Mouse (Mus musculus) embryonic facial prominence, embryonic 13.5 days (tissue): ENCODE measurements at regions not wholly inside any gene's neighbourhood (a gene's known extent, or its start where the extent isn't known, plus 50 kb on each side); places are given as distances from the start of the nearest gene placed in this dataset.

Experiments used
- ATAC-seq: fragments of 200-750 bp; cut with Nextera tagmentation; 2 replicates; pipeline ENCODE4 v1.8.0; 2017; ENCODE audit warnings: low read depth; ENCODE audit not compliant: insufficient number of reproducible peaks, insufficient read depth, low FRiP score, low TSS enrichment
- H3K27ac ChIP-seq: fragments of 300-500 bp; sonication (generic); 2 replicates; pipeline ENCODE4 v1.5.1; 2015; ENCODE audit warnings: moderate library complexity, mild to moderate bottlenecking, inconsistent platforms
- H3K27me3 ChIP-seq: fragments of 300-500 bp; sonication (generic); 2 replicates; pipeline ENCODE4 v1.6.1; 2015; ENCODE audit warnings: mild to moderate bottlenecking, inconsistent platforms
- H3K36me3 ChIP-seq: fragments of 300-500 bp; sonication (generic); 2 replicates; pipeline ENCODE4 v1.6.1; 2015; ENCODE audit warnings: mild to moderate bottlenecking, inconsistent platforms
- H3K4me1 ChIP-seq: fragments of 300-500 bp; sonication (generic); 2 replicates; pipeline ENCODE4 v1.6.1; 2015; ENCODE audit warnings: inconsistent platforms
- H3K4me2 ChIP-seq: fragments of 300-500 bp; sonication (generic); 2 replicates; pipeline ENCODE4 v1.6.1; 2015; ENCODE audit warnings: moderate library complexity, mild to moderate bottlenecking, inconsistent platforms
- H3K4me3 ChIP-seq: fragments of 300-500 bp; sonication (generic); 2 replicates; pipeline ENCODE4 v1.5.1; 2015; ENCODE audit warnings: mild to moderate bottlenecking, inconsistent platforms
- H3K9ac ChIP-seq: fragments of 300-500 bp; sonication (generic); 2 replicates; pipeline ENCODE4 v1.6.1; 2015; ENCODE audit warnings: mild to moderate bottlenecking, inconsistent platforms
- H3K9me3 ChIP-seq: fragments of 300-500 bp; sonication (generic); 2 replicates; pipeline ENCODE4 v1.6.1; 2016; ENCODE audit warnings: inconsistent platforms
- WGBS: fragments of 180-500 bp; shearing (Covaris S2); methylation state at CpG from one replicate; pipeline ENCODE4 v1.1.7; 2015; ENCODE audit warnings: mixed read lengths; 5-methylcytosine and 5-hydroxymethylcytosine counted together

DNA sequence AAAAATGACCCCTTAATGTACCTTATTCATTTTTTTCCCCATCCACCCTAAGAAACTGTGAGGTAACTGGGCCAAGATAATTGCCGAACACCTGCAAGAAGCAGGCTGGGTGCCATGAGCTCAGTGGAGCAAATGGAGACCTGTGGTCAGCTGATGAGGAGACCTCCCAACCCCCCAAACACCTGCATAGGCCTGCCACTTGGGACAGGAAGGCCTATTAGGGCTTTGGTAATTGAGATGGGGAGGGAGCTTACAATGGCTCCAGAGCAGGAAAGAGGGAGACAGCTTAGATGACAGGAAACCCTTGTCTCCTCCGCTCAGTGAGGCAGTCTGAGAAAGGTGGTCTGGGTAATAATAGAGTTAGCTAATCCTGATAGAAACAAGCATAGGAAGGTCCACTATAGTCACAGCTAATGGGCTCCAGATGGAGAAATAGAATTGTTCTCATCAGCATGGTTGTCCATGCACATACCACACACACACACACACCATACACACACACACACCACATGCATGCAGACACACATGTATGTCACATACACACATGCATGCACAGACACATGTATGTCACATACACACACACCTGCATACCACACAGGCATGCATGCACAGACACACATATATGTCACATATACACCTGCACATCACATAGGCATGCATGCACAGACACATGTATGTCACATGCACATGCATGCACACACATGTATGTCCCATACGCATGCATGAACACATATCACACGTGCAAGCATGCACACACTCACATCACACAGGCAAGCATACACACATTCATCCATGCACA lies 270.2 kb upstream of the Habp2 start:
- H3K36me3 ChIP-seq: no peaks in the 10 kb centered on the region
- peak overlapping the region; percentile 35; the same call in 1 of the 2 replicates for H3K27ac ChIP-seq
- no peak overlapping the region for H3K9ac ChIP-seq
- H3K4me2 ChIP-seq: no peak overlapping the region
- peaks cover 10% of the 10 kb centered on the region for H3K27me3 ChIP-seq
- WGBS: 78% methylated on average over 4 of the region's 4 CpGs
- H3K4me1 ChIP-seq: peaks cover 42% of the 10 kb centered on the region
- H3K9me3 ChIP-seq: no peaks in the 10 kb centered on the region
- ATAC-seq: no peak
- no peak overlapping the region for H3K4me3 ChIP-seq

DNA sequence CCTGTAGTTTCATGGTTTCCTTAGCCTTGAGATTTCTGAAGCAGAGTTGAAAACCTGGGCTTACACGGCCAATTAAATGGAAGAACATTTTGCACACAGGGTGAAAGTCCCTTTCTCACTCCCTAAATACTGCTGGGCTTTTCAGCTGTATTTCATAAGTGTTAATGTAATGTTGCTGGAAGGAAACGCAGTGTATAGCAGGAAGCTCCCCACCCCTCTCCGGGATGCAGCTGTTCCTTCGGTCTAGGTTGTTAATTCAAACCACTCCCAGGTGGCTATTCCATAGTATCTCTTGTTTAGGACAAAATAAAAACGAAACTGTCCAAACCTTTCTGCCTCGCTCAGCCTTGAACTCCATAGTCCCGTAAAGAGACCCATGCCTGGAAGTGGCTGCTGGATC lies 269.4 kb upstream of the Habp2 start:
- WGBS: 29% methylated on average over 7 of the region's 7 CpGs
- H3K4me2 ChIP-seq: no peak overlapping the region
- ATAC-seq: no peak
- peaks cover 49% of the 10 kb centered on the region for H3K4me1 ChIP-seq
- no peak overlapping the region for H3K4me3 ChIP-seq
- no peak overlapping the region for H3K9ac ChIP-seq
- no peaks in the 10 kb centered on the region for H3K36me3 ChIP-seq
- H3K9me3 ChIP-seq: no peaks in the 10 kb centered on the region
- H3K27ac ChIP-seq: 0 out of 2 replicates have a peak overlapping the region, but pooled peaks have one; percentile 35
- peaks cover 10% of the 10 kb centered on the region for H3K27me3 ChIP-seq

DNA sequence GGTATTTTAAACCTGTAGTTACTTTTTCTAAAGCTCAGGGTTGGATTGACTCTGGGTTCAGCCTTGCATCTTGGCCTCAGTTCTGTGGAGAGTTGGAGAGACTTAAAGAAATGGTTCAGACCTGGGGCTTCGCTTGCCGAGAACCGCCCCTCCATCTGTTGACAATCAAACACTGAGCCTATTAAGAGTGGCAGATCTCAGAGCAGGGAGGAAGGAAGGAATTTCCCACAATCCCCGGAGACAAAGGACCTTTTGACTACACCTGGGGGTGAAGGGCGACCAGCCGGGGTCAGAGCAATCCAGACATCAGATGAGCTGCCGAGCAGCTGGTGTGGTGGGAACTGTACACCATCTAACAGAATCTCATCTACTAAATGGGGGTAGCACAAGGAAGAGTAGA lies 267.8 kb upstream of the Habp2 start:
- Histone ChIP-seq H3K4me1 (peaks cover 58% of the 10 kb centered on the region), H3K4me3 (no peak overlapping the region), H3K27ac (peak overlapping the region; percentile 55), H3K9me3 (no peaks in the 10 kb centered on the region), H3K27me3 (peaks cover 10% of the 10 kb centered on the region), H3K4me2 (no peak overlapping the region), H3K9ac (no peak overlapping the region), H3K36me3 (no peaks in the 10 kb centered on the region)
- 14% methylated on average over 7 of the region's 7 CpGs for WGBS
- no peak for ATAC-seq

DNA sequence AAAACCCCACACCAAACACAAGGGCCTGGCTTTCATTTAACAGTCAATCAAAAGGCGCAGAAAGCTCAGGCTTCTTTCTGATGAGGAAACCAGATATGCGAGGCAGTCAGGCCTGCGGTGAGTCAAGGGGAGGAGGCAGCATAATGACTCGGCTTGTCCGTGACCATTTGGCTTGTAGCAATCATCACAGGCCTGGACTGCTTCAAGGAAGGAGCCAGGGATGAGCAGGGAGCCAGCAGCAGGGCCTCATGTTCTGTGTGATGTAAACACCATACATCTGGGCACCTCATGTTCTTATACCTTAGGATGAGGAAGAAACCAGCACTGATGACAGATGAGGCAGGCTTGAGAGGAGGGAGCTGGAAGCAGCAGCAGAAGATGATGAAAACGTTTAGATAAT lies 264.6 kb upstream of the Habp2 start:
- Histone ChIP-seq H3K9ac (no peak overlapping the region), H3K36me3 (no peaks in the 10 kb centered on the region), H3K4me1 (peaks cover 45% of the 10 kb centered on the region), H3K27ac (peak overlapping the region; percentile 77), H3K9me3 (0 out of 2 replicates have a peak, but pooled peaks cover 6% of the 10 kb centered on the region), H3K4me3 (no peak overlapping the region), H3K27me3 (0 out of 2 replicates have a peak, but pooled peaks cover 3% of the 10 kb centered on the region), H3K4me2 (no peak overlapping the region)
- WGBS: 13% methylated on average over 6 of the region's 6 CpGs
- ATAC-seq: peak; percentile 46; the same call in 1 of the 2 replicates

DNA sequence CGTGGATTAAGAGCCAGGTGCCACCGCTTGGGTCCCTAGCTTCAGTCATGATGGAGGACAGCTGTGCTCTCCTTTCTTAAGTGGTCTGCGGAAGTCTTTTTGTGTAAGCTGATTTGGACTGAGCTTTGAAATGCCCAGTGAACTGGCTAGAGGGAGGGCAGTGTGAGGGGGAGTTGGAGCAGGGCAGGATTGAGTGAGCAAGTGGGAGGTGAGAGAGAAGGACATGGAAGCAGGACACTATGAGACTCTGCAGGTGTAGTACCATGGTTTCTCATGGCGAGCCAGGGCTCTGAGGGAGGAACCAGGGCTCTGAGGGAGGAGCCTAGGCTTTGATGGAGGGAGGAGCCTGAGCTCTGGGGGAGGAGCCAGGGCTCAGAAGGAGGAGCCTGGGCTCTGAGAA lies 262.3 kb upstream of the Habp2 start:
- 86% methylated on average over 4 of the region's 4 CpGs for WGBS
- Histone ChIP-seq H3K4me2 (no peak overlapping the region), H3K27ac (no peak overlapping the region), H3K9me3 (0 out of 2 replicates have a peak, but pooled peaks cover 6% of the 10 kb centered on the region), H3K4me3 (no peak overlapping the region), H3K36me3 (no peaks in the 10 kb centered on the region), H3K4me1 (peaks cover 32% of the 10 kb centered on the region), H3K27me3 (0 out of 2 replicates have a peak, but pooled peaks cover 3% of the 10 kb centered on the region), H3K9ac (no peak overlapping the region)
- no peak for ATAC-seq

DNA sequence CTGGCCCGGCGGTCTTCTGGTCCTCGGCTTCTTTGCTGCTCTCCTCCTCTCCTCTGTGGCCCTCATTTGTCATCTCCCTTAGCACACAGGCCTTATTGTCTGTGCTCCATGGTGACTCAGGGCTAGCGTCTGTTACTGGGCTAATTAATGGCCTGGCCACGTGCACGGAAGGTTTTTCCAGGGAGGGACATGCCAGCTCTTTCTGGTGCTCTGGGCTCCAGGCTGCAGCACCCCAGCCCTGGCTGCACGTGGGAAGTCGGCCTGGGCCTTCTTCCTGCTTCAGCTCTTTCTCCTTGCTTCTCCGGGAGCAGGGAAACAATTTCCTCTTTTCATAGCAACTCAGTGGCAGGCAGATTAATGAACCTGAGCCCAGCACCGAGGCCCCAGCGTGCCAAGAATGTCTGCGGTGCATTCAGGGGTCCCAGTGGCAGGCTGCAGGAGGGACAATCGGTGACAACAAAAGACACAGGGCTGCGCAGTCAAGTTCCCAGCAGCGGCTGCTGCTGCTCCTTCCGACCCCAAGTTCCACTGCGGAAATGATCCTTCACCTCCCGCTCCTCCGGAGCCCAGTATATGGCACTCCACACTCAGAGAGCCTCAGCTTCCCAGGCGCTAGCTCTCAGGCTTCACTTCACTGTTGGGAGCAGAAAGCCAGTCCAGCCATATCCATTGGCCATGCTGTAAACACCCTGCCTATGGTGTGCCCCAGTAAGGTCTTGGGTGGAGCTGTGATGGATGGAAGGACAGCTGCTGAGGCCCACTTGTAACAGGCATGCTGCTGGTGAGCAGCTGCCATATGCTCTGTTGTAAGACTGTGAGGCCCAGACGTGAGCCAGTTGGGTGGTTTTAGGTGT lies 257.3 kb upstream of the Habp2 start:
- Histone ChIP-seq H3K4me1 (peaks cover 25% of the 10 kb centered on the region), H3K27ac (peak overlapping the region; percentile 80), H3K9me3 (0 out of 2 replicates have a peak, but pooled peaks cover 6% of the 10 kb centered on the region), H3K9ac (peak overlapping the region; percentile 40; the same call in 1 of the 2 replicates), H3K4me3 (no peak overlapping the region), H3K27me3 (no peaks in the 10 kb centered on the region), H3K36me3 (no peaks in the 10 kb centered on the region), H3K4me2 (no peak overlapping the region)
- ATAC-seq: no peak
- 29% methylated on average over 21 of the region's 21 CpGs for WGBS

DNA sequence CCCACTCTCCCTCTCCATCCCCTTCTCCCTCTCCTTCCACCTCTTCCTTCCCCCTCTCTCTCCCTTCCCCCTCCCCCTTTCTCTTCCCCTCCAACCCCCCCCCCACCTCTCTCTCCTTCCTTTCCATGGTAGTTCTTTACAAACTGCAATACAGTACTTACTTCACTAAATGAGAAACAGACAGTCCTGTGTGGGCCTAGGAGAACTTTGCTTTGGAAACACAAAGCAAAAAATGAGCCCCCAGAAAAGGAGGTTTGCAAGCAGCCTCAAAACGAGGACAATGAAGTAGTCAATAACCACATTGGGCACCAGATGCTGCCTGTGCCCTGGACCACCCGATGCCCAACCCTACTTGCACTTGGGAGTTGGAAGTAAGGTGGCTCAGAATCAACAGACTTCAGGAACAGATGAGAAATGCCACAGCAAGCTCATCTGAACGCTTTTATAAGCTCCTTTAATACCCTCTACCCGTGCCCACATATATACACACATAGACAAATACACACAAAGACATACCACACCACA lies 256.5 kb upstream of the Habp2 start:
- 30% methylated on average over 4 of the region's 4 CpGs for WGBS
- H3K9me3 ChIP-seq: 0 out of 2 replicates have a peak, but pooled peaks cover 6% of the 10 kb centered on the region
- no peak overlapping the region for H3K4me3 ChIP-seq
- no peaks in the 10 kb centered on the region for H3K27me3 ChIP-seq
- no peak for ATAC-seq
- H3K27ac ChIP-seq: peak overlapping the region; percentile 80
- H3K4me1 ChIP-seq: peaks cover 30% of the 10 kb centered on the region
- no peak overlapping the region for H3K4me2 ChIP-seq
- no peaks in the 10 kb centered on the region for H3K36me3 ChIP-seq
- H3K9ac ChIP-seq: no peak overlapping the region

DNA sequence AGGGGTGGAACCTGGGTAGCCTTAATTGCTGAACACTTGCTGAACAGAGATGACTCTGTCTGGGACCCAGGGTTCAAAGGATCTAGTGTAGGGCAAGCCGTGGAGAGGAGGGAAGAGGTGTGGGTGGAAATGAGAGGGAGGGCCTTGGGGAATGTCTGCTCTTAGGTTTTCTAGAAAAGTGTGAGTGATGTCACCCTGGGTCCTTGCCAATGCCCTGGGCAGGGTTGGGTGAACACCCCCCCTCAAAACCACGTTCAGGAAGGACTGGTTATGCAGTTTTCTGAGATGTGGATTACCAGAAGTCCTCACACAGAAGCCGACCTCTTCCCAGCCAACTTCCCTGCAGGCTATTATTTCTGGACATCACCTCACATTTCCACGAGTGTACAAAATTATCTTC lies 252.4 kb upstream of the Habp2 start:
- Histone ChIP-seq H3K9me3 (no peaks in the 10 kb centered on the region), H3K27me3 (no peaks in the 10 kb centered on the region), H3K4me2 (no peak overlapping the region), H3K4me1 (peaks cover 27% of the 10 kb centered on the region), H3K4me3 (no peak overlapping the region), H3K36me3 (no peaks in the 10 kb centered on the region), H3K27ac (no peak overlapping the region), H3K9ac (no peak overlapping the region)
- no peak for ATAC-seq
- 30% methylated on average over 4 of the region's 4 CpGs for WGBS

DNA sequence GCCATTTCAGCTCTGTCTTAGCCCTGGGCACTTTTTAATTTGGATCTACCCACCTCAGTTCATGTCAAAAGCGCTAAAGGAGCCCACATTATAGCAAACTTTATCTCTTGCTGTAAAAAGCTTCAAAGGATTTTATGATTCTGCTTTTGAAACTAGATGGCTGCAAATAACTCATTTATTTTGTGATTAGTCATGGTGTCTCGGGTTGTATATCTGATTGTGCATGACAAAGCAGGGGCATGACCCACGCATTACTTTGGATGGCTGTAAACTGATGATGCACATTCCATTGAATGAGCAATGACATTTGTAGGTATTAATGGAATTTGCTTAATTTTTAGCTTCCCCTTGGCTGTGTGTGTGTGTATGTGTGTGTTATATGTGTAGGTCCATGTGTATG lies 249.4 kb upstream of the Habp2 start:
- Histone ChIP-seq H3K4me3 (no peak overlapping the region), H3K36me3 (no peaks in the 10 kb centered on the region), H3K4me2 (no peak overlapping the region), H3K27me3 (no peaks in the 10 kb centered on the region), H3K27ac (no peak overlapping the region), H3K9me3 (no peaks in the 10 kb centered on the region), H3K9ac (no peak overlapping the region), H3K4me1 (peaks cover 18% of the 10 kb centered on the region)
- no peak for ATAC-seq
- WGBS: 64% methylated on average over 3 of the region's 3 CpGs

DNA sequence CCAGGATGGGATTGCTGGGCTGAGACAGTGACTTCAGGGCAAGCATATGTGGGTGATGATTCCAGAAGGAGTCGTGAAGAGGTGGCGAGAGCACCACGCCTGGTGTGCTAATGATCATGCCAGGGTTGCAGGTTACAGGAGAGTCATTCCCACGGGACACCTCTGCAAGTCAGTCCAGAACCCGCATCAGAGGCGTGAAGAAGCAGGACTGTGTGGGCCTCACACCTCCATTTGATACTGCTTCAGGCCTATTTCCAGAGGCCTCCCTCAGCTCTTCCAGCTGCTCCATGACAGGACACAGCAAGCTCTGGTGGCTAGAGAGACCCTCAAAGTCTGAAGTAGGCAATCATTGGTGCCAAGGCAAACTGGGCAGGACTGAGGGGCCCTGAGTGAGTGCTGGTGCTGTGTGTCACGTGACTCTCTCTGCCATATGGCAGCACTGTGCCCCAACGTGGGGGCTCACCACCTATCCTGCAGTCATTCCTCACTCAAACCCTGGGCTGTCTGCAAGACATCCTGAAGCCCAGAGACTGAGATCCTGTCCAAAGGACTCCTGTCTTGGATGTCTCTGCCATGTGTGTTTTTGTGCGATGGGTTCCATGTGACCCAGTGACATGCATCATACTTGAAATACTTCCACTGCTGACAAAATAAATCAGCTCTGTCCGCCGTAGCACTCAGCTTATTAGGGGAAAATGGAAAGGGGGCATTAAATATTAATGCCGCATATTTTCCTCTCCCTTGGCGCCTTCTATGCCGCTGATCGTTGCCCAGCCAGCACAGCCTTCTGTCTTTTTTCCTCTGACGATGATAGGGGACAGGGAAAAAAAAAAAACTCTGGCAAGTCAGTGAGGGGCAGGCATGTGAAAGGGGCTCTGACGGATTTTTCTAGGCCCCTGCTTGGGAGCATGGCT lies 247.6 kb upstream of the Habp2 start:
- H3K9ac ChIP-seq: no peak overlapping the region
- no peaks in the 10 kb centered on the region for H3K27me3 ChIP-seq
- H3K27ac ChIP-seq: no peak overlapping the region
- no peaks in the 10 kb centered on the region for H3K36me3 ChIP-seq
- ATAC-seq: no peak
- H3K4me1 ChIP-seq: peaks cover 16% of the 10 kb centered on the region
- H3K9me3 ChIP-seq: no peaks in the 10 kb centered on the region
- no peak overlapping the region for H3K4me3 ChIP-seq
- 71% methylated on average over 17 of the region's 17 CpGs for WGBS
- no peak overlapping the region for H3K4me2 ChIP-seq

DNA sequence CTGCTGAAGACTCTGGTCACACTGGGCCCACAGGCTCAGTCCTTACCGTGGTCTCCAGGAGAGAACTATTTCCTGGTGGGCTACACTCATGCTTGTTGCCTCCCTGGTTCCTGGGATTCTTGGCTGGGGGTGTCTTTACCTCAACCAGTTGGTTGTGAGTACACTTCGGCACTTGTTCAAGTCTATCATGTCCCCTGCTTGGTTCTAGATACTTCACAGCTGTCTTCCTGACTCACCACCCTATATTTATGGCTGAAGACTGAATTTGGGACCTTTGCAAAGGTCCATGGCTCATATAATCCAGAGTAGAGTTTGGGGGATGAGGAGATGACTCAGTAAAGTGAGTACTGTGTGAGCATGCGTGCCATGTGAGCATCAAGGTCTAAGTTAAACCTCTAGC lies 245.0 kb upstream of the Habp2 start:
- Histone ChIP-seq H3K9ac (no peak overlapping the region), H3K27ac (no peak overlapping the region), H3K9me3 (no peaks in the 10 kb centered on the region), H3K27me3 (0 out of 2 replicates have a peak, but pooled peaks cover 3% of the 10 kb centered on the region), H3K36me3 (no peaks in the 10 kb centered on the region), H3K4me2 (no peak overlapping the region), H3K4me3 (no peak overlapping the region), H3K4me1 (peaks cover 7% of the 10 kb centered on the region; the same call in 1 of the 2 replicates)
- no peak for ATAC-seq
- whole genome bisulfite sequencing: 94% methylated on average over 3 of the region's 3 CpGs
